Mouse (Mus musculus): ENCODE data around the gene Stat5a. TPM values are rescaled to one million over a fixed set of nuclear protein-coding genes. Genes with fewer than 3 reads are reported as not detected.
A peak's percentile ranks its signal among the peaks of the same experiment; 100 is the strongest.

Gene Stat5a
- total and polyA plus RNA-seq, 3 experiments, result 17.5 to 23.6 (median 23.0) TPM

DNA sequence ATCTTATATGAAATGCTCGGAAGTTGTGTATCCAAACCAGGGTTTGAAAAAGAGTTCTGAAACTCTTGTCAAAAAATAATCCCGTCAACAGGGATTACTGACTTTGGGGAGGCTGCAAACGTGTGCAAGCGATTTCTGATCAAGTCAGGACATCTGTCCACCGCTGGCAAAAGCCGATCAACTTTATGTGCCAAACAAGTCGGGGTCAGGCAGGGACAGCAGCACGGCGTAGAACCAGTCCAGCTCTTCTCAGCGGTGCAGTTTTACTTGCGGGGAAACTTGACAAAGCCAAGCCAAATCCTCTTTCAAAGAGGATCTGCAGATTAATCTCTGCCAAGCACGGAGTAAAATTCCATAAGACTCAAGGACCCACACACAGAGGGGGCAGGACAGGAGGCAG is 29.5 kb upstream of the Stat5a start:
- in situ Hi-C loops (cut with MboI; ENCODE audit: low pct_ligation_motif_present, low pct_unique_long_range_greater_than_20kb, low sequenced_read_pairs), result no loop called here
- H3K27ac ChIP-seq (ENCODE audit: insufficient read depth, low read depth), result no peak overlapping the region
- no peak overlapping the region for H3K4me3 ChIP-seq (replicated peaks in 1 of 3; ENCODE audit: low read depth in 2 of 3, low read length in 2 of 3, poor library complexity in 1 of 3)
- DNase-seq (ENCODE audit: extremely low read depth), result no peak
- peaks cover 3 to 28% of the 10 kb centered on the region in 2 experiments; a peak in 2 of 4 replicates for H3K4me1 ChIP-seq (ENCODE audit: control insufficient read depth in 1 of 2, insufficient read depth in 2 of 2)
- H3K4me2 ChIP-seq (ENCODE audit: insufficient read depth, low read depth, poor library complexity, severe bottlenecking), result no peak overlapping the region
- H3K79me2 ChIP-seq (replicated peaks; ENCODE audit: control insufficient read depth, extremely low read depth, insufficient read depth, poor library complexity, severe bottlenecking), result 0 out of 2 replicates have a peak, but pooled peaks cover 3% of the 10 kb centered on the region
- no peak overlapping the region for H3K9ac ChIP-seq (ENCODE audit: insufficient read depth, low read depth)
- dilution Hi-C loops (cut with MboI; ENCODE audit: extremely low pct_ligation_motif_present, extremely low pct_unique_long_range_greater_than_20kb, low sequenced_read_pairs), result no loop called here
- no peaks in the 10 kb centered on the region for H3K9me3 ChIP-seq (replicated peaks; ENCODE audit: low read length)
- H3K27me3 ChIP-seq (replicated peaks), result no peaks in the 10 kb centered on the region
- H3K36me3 ChIP-seq (replicated peaks in 1 of 2; ENCODE audit: control insufficient read depth in 1 of 2, insufficient read depth in 1 of 2, low read length in 1 of 2), result peaks cover 0 to 18% of the 10 kb centered on the region in 2 experiments
- TF ChIP-seq PAX5 (IDR thresholded peaks at IDR 0.05; ENCODE audit: low read length), result no peak
- no peak for TF ChIP-seq TCF12 (IDR thresholded peaks at IDR 0.05; ENCODE audit: low read depth, low read length)

DNA sequence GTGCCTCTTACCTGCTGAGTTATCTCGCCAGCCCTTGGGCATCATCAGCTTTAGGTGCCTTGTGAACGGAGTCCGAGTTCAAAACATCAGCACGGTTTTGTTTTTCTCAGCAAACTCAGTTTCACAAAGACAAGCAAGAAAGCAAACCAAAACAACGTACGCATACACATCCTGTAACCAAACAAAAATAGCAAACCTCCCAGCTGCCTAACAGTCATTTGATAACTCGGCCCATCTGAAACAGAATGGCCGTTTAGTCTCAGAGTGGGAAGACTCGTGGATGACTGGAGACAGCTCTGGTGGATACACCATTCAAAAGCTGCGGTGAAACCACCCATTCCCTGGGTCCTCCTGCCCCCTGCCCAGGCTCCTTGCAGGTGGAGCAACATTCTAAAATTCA is 27.8 kb upstream of the Stat5a start:
- no peak for DNase-seq (ENCODE audit: extremely low read depth)
- in situ Hi-C loops (cut with MboI; ENCODE audit: low pct_ligation_motif_present, low pct_unique_long_range_greater_than_20kb, low sequenced_read_pairs), result no loop called here
- dilution Hi-C loops (cut with MboI; ENCODE audit: extremely low pct_ligation_motif_present, extremely low pct_unique_long_range_greater_than_20kb, low sequenced_read_pairs), result no loop called here
- Histone ChIP-seq H3K9me3 (replicated peaks; ENCODE audit: low read length) (no peaks in the 10 kb centered on the region), H3K36me3 (replicated peaks in 1 of 2; ENCODE audit: control insufficient read depth in 1 of 2, insufficient read depth in 1 of 2, low read length in 1 of 2) (peaks cover 0 to 18% of the 10 kb centered on the region in 2 experiments), H3K79me2 (replicated peaks; ENCODE audit: control insufficient read depth, extremely low read depth, insufficient read depth, poor library complexity, severe bottlenecking) (0 out of 2 replicates have a peak, but pooled peaks cover 3% of the 10 kb centered on the region), H3K27me3 (replicated peaks) (no peaks in the 10 kb centered on the region), H3K4me3 (replicated peaks in 1 of 3; ENCODE audit: low read depth in 2 of 3, low read length in 2 of 3, poor library complexity in 1 of 3) (no peak overlapping the region), H3K4me2 (ENCODE audit: insufficient read depth, low read depth, poor library complexity, severe bottlenecking) (no peak overlapping the region), H3K4me1 (ENCODE audit: control insufficient read depth in 1 of 2, insufficient read depth in 2 of 2) (peaks cover 0 to 11% of the 10 kb centered on the region in 2 experiments; a peak in 2 of 4 replicates), H3K9ac (ENCODE audit: insufficient read depth, low read depth) (no peak overlapping the region), H3K27ac (ENCODE audit: insufficient read depth, low read depth) (no peak overlapping the region)
- no peak for TF ChIP-seq IRF4 (IDR thresholded peaks at IDR 0.05; ENCODE audit: low read depth, low read length)
- TF ChIP-seq CHD2 (IDR thresholded peaks at IDR 0.05; ENCODE audit: low read length), result no peak
- no peak for TF ChIP-seq MAFK (IDR thresholded peaks at IDR 0.05; ENCODE audit: insufficient replicate concordance, low read length)
- TF ChIP-seq BHLHE40 (IDR thresholded peaks at IDR 0.05; ENCODE audit: low read depth, low read length), result no peak
- no peak for TF ChIP-seq POLR2A (IDR thresholded peaks at IDR 0.05; ENCODE audit: low read depth, low read length)

DNA sequence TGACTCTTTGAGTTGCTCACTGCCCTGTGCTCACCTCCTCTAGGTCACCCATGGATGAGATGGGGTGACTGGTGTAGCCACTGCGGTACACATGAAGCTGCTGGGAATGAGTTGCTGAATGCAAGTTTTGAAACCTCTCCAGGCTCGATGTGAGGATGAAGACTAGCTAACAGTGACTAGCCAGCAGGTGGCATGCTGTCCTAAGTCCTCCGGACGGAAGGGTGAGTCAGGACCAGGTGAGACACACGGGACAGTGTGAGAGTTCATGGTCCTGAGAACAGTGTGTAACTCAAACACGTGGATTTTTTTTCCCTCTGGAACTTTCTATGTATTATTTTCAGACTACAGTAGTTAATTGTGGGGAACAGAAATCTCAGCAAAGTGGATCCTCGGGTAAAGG is 25.7 kb upstream of the Stat5a start:
- Histone ChIP-seq H3K4me2 (ENCODE audit: insufficient read depth, low read depth, poor library complexity, severe bottlenecking) (no peak overlapping the region), H3K9ac (ENCODE audit: insufficient read depth, low read depth) (no peak overlapping the region), H3K27me3 (replicated peaks) (no peaks in the 10 kb centered on the region), H3K36me3 (replicated peaks in 1 of 2; ENCODE audit: control insufficient read depth in 1 of 2, insufficient read depth in 1 of 2, low read length in 1 of 2) (peaks cover 0 to 21% of the 10 kb centered on the region in 2 experiments), H3K4me3 (replicated peaks in 1 of 3; ENCODE audit: low read depth in 2 of 3, low read length in 2 of 3, poor library complexity in 1 of 3) (no peak overlapping the region), H3K27ac (ENCODE audit: insufficient read depth, low read depth) (no peak overlapping the region), H3K79me2 (replicated peaks; ENCODE audit: control insufficient read depth, extremely low read depth, insufficient read depth, poor library complexity, severe bottlenecking) (0 out of 2 replicates have a peak, but pooled peaks cover 3% of the 10 kb centered on the region), H3K4me1 (ENCODE audit: control insufficient read depth in 1 of 2, insufficient read depth in 2 of 2) (no peaks in the 10 kb centered on the region), H3K9me3 (replicated peaks; ENCODE audit: low read length) (peaks cover 4% of the 10 kb centered on the region)
- TF ChIP-seq MAZ (IDR thresholded peaks at IDR 0.05; ENCODE audit: low read depth, low read length) (no peak), EP300 (IDR thresholded peaks at IDR 0.05; ENCODE audit: low read length) (no peak), ZC3H11A (IDR thresholded peaks at IDR 0.05; ENCODE audit: low read depth, low read length) (0 out of 2 replicates have a peak, but pooled peaks have one; percentile 15), SMC3 (IDR thresholded peaks at IDR 0.05; ENCODE audit: low read depth, low read length) (peak; percentile 73), CHD1 (IDR thresholded peaks at IDR 0.05; ENCODE audit: low read depth, low read length) (no peak), CTCF (conservative IDR thresholded peaks at IDR 0.05 in 1 of 2, IDR thresholded peaks at IDR 0.05 in 1 of 2; ENCODE audit: low read depth in 2 of 2, low read length in 2 of 2) (peak in 1 of 2 experiments; percentile 72; a peak in 2 of 4 replicates), RAD21 (IDR thresholded peaks at IDR 0.05; ENCODE audit: low read depth, low read length) (peak; percentile 73)
- dilution Hi-C loops (cut with MboI; ENCODE audit: extremely low pct_ligation_motif_present, extremely low pct_unique_long_range_greater_than_20kb, low sequenced_read_pairs) (no loop called here), in situ Hi-C loops (cut with MboI; ENCODE audit: low pct_ligation_motif_present, low pct_unique_long_range_greater_than_20kb, low sequenced_read_pairs) (no loop called here)
- DNase-seq (ENCODE audit: extremely low read depth), result no peak
